In genomic region chr7:25249314-25250140, GRCm38 (mm10) we compare ENCODE assay signal across 8 mouse cellular contexts. TPM values are rescaled to one million over a fixed set of nuclear protein-coding genes. Genes with fewer than 3 reads are reported as not detected.
A peak's percentile ranks its signal among the peaks of the same experiment; 100 is the strongest.
DNase-seq lines count a peak whose midpoint lies in the region; ATAC-seq and TF ChIP-seq lines count a peak whose summit lies in the region.

No protein-coding gene starts in this region.

- peak; percentile 76 for DNase-seq in layer of hippocampus, adult 11-12 months (ENCODE audit: low spot score)
- DNase-seq in layer of hippocampus, adult 9-10 months (ENCODE audit: low spot score) = no peak
- DNase-seq in gastrocnemius, postnatal 4 days (ENCODE audit: low spot score in 2 of 2) = peak; percentile 81 to 83
- peak; percentile 85 for DNase-seq in limb, embryonic 14.5 days (ENCODE audit: low spot score)
- DNase-seq in midbrain, embryonic 14.5 days = peak; percentile 82
- DNase-seq in splenic B cell, adult 2 months (ENCODE audit: low read depth, low spot score) = peak; percentile 80

- WGBS in intestine, embryonic 15.5 days = under 1% methylated on average over 38 of the region's 73 CpGs
- WGBS in limb, embryonic 14.5 days = under 1% methylated on average over 34 of the region's 73 CpGs
- under 1% methylated on average over 44 of the region's 73 CpGs for WGBS in midbrain, embryonic 14.5 days

- peak overlapping the region; percentile 94 for H3K4me3 ChIP-seq in cortical plate, adult 2 months (ENCODE audit: insufficient read depth, low read length)
- H3K4me3 ChIP-seq in intestine, embryonic 15.5 days (replicated peaks) = peak overlapping the region; percentile 74
- peak overlapping the region; percentile 99 for H3K4me3 ChIP-seq in limb, embryonic 14.5 days (replicated peaks; ENCODE audit: low read length)
- peak overlapping the region; percentile 73 for H3K4me3 ChIP-seq in midbrain, embryonic 14.5 days (replicated peaks; ENCODE audit: low read depth, low read length)

- H3K36me3 ChIP-seq in intestine, embryonic 15.5 days = peaks cover 9% of the 10 kb centered on the region
- peaks cover 20% of the 10 kb centered on the region for H3K36me3 ChIP-seq in limb, embryonic 14.5 days (ENCODE audit: control insufficient read depth, insufficient read depth, low read length)
- no peaks in the 10 kb centered on the region for H3K36me3 ChIP-seq in midbrain, embryonic 14.5 days (ENCODE audit: control insufficient read depth, insufficient read depth, low read length)
- H3K36me3 ChIP-seq in splenic B cell, adult 2 months (ENCODE audit: control insufficient read depth, insufficient read depth, low read length, poor library complexity, severe bottlenecking) = no peaks in the 10 kb centered on the region; the same call in 1 of the 2 replicates

- H3K27me3 ChIP-seq in intestine, embryonic 15.5 days (replicated peaks) = no peaks in the 10 kb centered on the region
- no peaks in the 10 kb centered on the region for H3K27me3 ChIP-seq in limb, embryonic 14.5 days (ENCODE audit: control insufficient read depth, insufficient read depth, low read length)
- no peaks in the 10 kb centered on the region for H3K27me3 ChIP-seq in midbrain, embryonic 14.5 days (ENCODE audit: control insufficient read depth, insufficient read depth, low read length)
- no peaks in the 10 kb centered on the region; the same call in 1 of the 2 replicates for H3K27me3 ChIP-seq in splenic B cell, adult 2 months (ENCODE audit: control insufficient read depth, insufficient read depth, low read length, poor library complexity, severe bottlenecking)

- TF ChIP-seq CTCF in cortical plate, adult 2 months (IDR thresholded peaks at IDR 0.05; ENCODE audit: extremely low read depth, insufficient read depth, low read length) = no peak

- peak overlapping the region; percentile 99 for H3K27ac ChIP-seq in cortical plate, adult 2 months (ENCODE audit: insufficient read depth, low read length)
- H3K27ac ChIP-seq in intestine, embryonic 15.5 days = peak overlapping the region; percentile 98
- peak overlapping the region; percentile 97 for H3K27ac ChIP-seq in limb, embryonic 14.5 days (replicated peaks; ENCODE audit: low read depth, low read length)
- H3K27ac ChIP-seq in midbrain, embryonic 14.5 days (replicated peaks; ENCODE audit: low read depth, low read length) = peak overlapping the region; percentile 81

- H3K9me3 ChIP-seq in intestine, embryonic 15.5 days = no peaks in the 10 kb centered on the region
- no peaks in the 10 kb centered on the region for H3K9me3 ChIP-seq in limb, embryonic 14.5 days (ENCODE audit: control insufficient read depth, low read length)
- H3K9me3 ChIP-seq in midbrain, embryonic 14.5 days (ENCODE audit: control insufficient read depth, low read length) = no peaks in the 10 kb centered on the region

- peaks cover 9% of the 10 kb centered on the region; the same call in 1 of the 2 replicates for H3K4me1 ChIP-seq in cortical plate, adult 2 months (ENCODE audit: control insufficient read depth, insufficient read depth, low read length)
- H3K4me1 ChIP-seq in intestine, embryonic 15.5 days (replicated peaks) = peaks cover 45% of the 10 kb centered on the region
- H3K4me1 ChIP-seq in limb, embryonic 14.5 days (ENCODE audit: control insufficient read depth, insufficient read depth, low read length) = peaks cover 49% of the 10 kb centered on the region
- peaks cover 39% of the 10 kb centered on the region for H3K4me1 ChIP-seq in midbrain, embryonic 14.5 days (ENCODE audit: control insufficient read depth, insufficient read depth, low read length)

- TF ChIP-seq POLR2A in cortical plate, adult 2 months (IDR thresholded peaks at IDR 0.05; ENCODE audit: extremely low read depth, insufficient read depth, low read length) = no peak
- no peak for TF ChIP-seq POLR2A in limb, embryonic 14.5 days (IDR thresholded peaks at IDR 0.05; ENCODE audit: borderline replicate concordance, extremely low read depth, insufficient read depth, insufficient read length)

- peak; percentile 73 for ATAC-seq in intestine, embryonic 15.5 days
- peak; percentile 67 for ATAC-seq in limb, embryonic 14.5 days (ENCODE audit: low FRiP score, low read depth)
- peak; percentile 51; the same call in 1 of the 2 replicates for ATAC-seq in midbrain, embryonic 14.5 days (ENCODE audit: low FRiP score, low TSS enrichment)

- peak overlapping the region; percentile 90 for H3K4me2 ChIP-seq in intestine, embryonic 15.5 days (replicated peaks)
- peak overlapping the region; percentile 95 for H3K4me2 ChIP-seq in limb, embryonic 14.5 days (replicated peaks; ENCODE audit: low read depth, low read length, severe bottlenecking)
- peak overlapping the region; percentile 99 for H3K4me2 ChIP-seq in midbrain, embryonic 14.5 days (ENCODE audit: low read length)

- H3K9ac ChIP-seq in intestine, embryonic 15.5 days = peak overlapping the region; percentile 88
- H3K9ac ChIP-seq in limb, embryonic 14.5 days (ENCODE audit: low read depth, low read length, severe bottlenecking) = peak overlapping the region; percentile 91
- peak overlapping the region; percentile 59 for H3K9ac ChIP-seq in midbrain, embryonic 14.5 days (replicated peaks; ENCODE audit: low read length)

RNA-seq across cellular contexts. Expression of gene Erf, which starts 1.0 kb away (rescaled TPM):
- 47.2 and 48.6 TPM in 2 replicates for polyA plus RNA-seq in cortical plate, adult 2 months (2012; rRNA removed)
- total RNA-seq in gastrocnemius, postnatal 4 days (2021) = 10 to 100 TPM; 32.7 to 34.6 TPM
- polyA plus RNA-seq in intestine, embryonic 15.5 days (2015; fragmentation: Nextera tagmentation; extraction: Ambion mirVana) = 14.8 TPM in 2 replicates
- polyA plus RNA-seq in limb, embryonic 14.5 days (2012; rRNA removed) = 99.2 and 127 TPM in 2 replicates
- polyA plus RNA-seq in limb, embryonic 14.5 days (2014; fragmentation: Nextera tagmentation; extraction: Ambion mirVana) = 33.2 and 37.9 TPM in 2 replicates
- polyA plus RNA-seq in midbrain, embryonic 14.5 days (2014; fragmentation: Nextera tagmentation; extraction: Ambion mirVana) = 2.2 and 4.8 TPM in 2 replicates

RNA-seq across cellular contexts. Expression of gene Gsk3a, which starts 11.9 kb away (rescaled TPM):
- 287 and 292 TPM in 2 replicates for polyA plus RNA-seq in cortical plate, adult 2 months (2012; rRNA removed)
- total RNA-seq in gastrocnemius, postnatal 4 days (2021) = 10 to 100 TPM; 62.8 to 63.2 TPM
- polyA plus RNA-seq in intestine, embryonic 15.5 days (2015; fragmentation: Nextera tagmentation; extraction: Ambion mirVana) = 8.0 and 10.3 TPM in 2 replicates
- 155 and 204 TPM in 2 replicates for polyA plus RNA-seq in limb, embryonic 14.5 days (2012; rRNA removed)
- 16.3 and 18.8 TPM in 2 replicates for polyA plus RNA-seq in limb, embryonic 14.5 days (2014; fragmentation: Nextera tagmentation; extraction: Ambion mirVana)
- 20.7 and 26.0 TPM in 2 replicates for polyA plus RNA-seq in midbrain, embryonic 14.5 days (2014; fragmentation: Nextera tagmentation; extraction: Ambion mirVana)

RNA-seq across cellular contexts. Expression of gene Cic, which starts 18.0 kb away (rescaled TPM):
- 89.6 and 94.1 TPM in 2 replicates for polyA plus RNA-seq in cortical plate, adult 2 months (2012; rRNA removed)
- total RNA-seq in gastrocnemius, postnatal 4 days (2021) = 100 to 1,000 TPM; 107 to 113 TPM
- polyA plus RNA-seq in intestine, embryonic 15.5 days (2015; fragmentation: Nextera tagmentation; extraction: Ambion mirVana) = 26.1 and 26.6 TPM in 2 replicates
- polyA plus RNA-seq in limb, embryonic 14.5 days (2012; rRNA removed) = 155 and 206 TPM in 2 replicates
- 48.9 and 58.1 TPM in 2 replicates for polyA plus RNA-seq in limb, embryonic 14.5 days (2014; fragmentation: Nextera tagmentation; extraction: Ambion mirVana)
- polyA plus RNA-seq in midbrain, embryonic 14.5 days (2014; fragmentation: Nextera tagmentation; extraction: Ambion mirVana) = 47.3 and 52.0 TPM in 2 replicates

RNA-seq across cellular contexts. Expression of gene Zfp526, which starts 28.3 kb away (rescaled TPM):
- 7.4 and 8.0 TPM in 2 replicates for polyA plus RNA-seq in cortical plate, adult 2 months (2012; rRNA removed)
- 10 to 100 TPM; 10.6 to 11.3 TPM for total RNA-seq in gastrocnemius, postnatal 4 days (2021)
- 2.6 and 2.8 TPM in 2 replicates for polyA plus RNA-seq in intestine, embryonic 15.5 days (2015; fragmentation: Nextera tagmentation; extraction: Ambion mirVana)
- polyA plus RNA-seq in limb, embryonic 14.5 days (2012; rRNA removed) = 11.1 and 13.0 TPM in 2 replicates
- 3.9 and 4.2 TPM in 2 replicates for polyA plus RNA-seq in limb, embryonic 14.5 days (2014; fragmentation: Nextera tagmentation; extraction: Ambion mirVana)
- polyA plus RNA-seq in midbrain, embryonic 14.5 days (2014; fragmentation: Nextera tagmentation; extraction: Ambion mirVana) = 2.5 TPM in 2 replicates

RNA-seq across cellular contexts. Expression of gene Dedd2, which starts 29.1 kb away (rescaled TPM):
- 22.7 and 25.7 TPM in 2 replicates for polyA plus RNA-seq in cortical plate, adult 2 months (2012; rRNA removed)
- 1 to 10 TPM; 6.6 to 8.3 TPM for total RNA-seq in gastrocnemius, postnatal 4 days (2021)
- polyA plus RNA-seq in intestine, embryonic 15.5 days (2015; fragmentation: Nextera tagmentation; extraction: Ambion mirVana) = 13.2 and 13.5 TPM in 2 replicates
- 11.1 and 14.0 TPM in 2 replicates for polyA plus RNA-seq in limb, embryonic 14.5 days (2012; rRNA removed)
- 9.0 and 9.4 TPM in 2 replicates for polyA plus RNA-seq in limb, embryonic 14.5 days (2014; fragmentation: Nextera tagmentation; extraction: Ambion mirVana)
- 15.7 and 15.9 TPM in 2 replicates for polyA plus RNA-seq in midbrain, embryonic 14.5 days (2014; fragmentation: Nextera tagmentation; extraction: Ambion mirVana)
